Mouse (Mus musculus): ENCODE results near the gene Tiprl.

- TF ChIP-seq MAFK (IDR thresholded peaks at IDR 0.05; ENCODE audit: insufficient replicate concordance, low read length) (peak; percentile 44; the same call in 1 of the 2 replicates), CTCF (conservative IDR thresholded peaks at IDR 0.05 in 1 of 2, IDR thresholded peaks at IDR 0.05 in 1 of 2; ENCODE audit: low read depth in 2 of 2, low read length in 2 of 2) (no peak), POLR2A (IDR thresholded peaks at IDR 0.05; ENCODE audit: low read depth, low read length) (no peak), RAD21 (IDR thresholded peaks at IDR 0.05; ENCODE audit: low read depth, low read length) (no peak), ZNF384 (IDR thresholded peaks at IDR 0.05; ENCODE audit: low read depth, low read length) (peak; percentile 50), EP300 (IDR thresholded peaks at IDR 0.05; ENCODE audit: low read length) (no peak), TBP (conservative IDR thresholded peaks at IDR 0.05; ENCODE audit: low read depth, low read length) (no peak), MAX (IDR thresholded peaks at IDR 0.05; ENCODE audit: low read length) (no peak), USF1 (IDR thresholded peaks at IDR 0.05; ENCODE audit: low read depth, low read length) (no peak), NRF1 (IDR thresholded peaks at IDR 0.05; ENCODE audit: low read depth, low read length) (no peak), ELF1 (IDR thresholded peaks at IDR 0.05; ENCODE audit: low read depth, low read length) (no peak), CHD1 (IDR thresholded peaks at IDR 0.05; ENCODE audit: low read depth, low read length) (no peak)
Observed at GRCm38 (mm10) chr1:165247085-165247484, 10.3 kb upstream of the Tiprl start.

All from CH12.LX (cell line).